Mouse (Mus musculus): Measurements from ENCODE around the gene Mettl24. TPM values are rescaled to one million over a fixed set of nuclear protein-coding genes. Genes with fewer than 3 reads are reported as not detected.

The Mettl24 gene
- polyA plus RNA-seq, 1 experiment: not detected

DNA sequence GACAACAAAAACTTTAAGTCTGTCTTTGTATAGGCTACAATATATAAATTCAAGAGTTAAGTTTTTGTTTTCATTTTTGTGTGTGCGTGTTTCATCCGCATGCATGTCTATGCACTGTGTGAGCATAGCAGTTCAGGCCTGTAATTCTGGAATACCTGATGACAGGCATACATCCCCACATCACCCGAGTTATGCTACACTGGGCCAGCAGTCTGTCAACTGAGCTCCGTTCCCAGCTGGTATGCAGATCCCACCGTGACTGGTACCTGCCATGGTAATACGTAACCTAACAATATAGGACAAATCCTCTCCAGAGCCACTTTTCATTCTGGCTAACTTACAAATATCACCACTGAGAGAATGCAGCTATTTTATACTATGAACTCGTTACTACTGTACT is 173.6 kb downstream of the Mettl24 start:
- H3K4me3 ChIP-seq (ENCODE audit: insufficient read depth, low read depth, low read length): no peak overlapping the region
- no peak overlapping the region for H3K27ac ChIP-seq (ENCODE audit: insufficient read depth, low read depth, low read length)
- 0 out of 2 replicates have a peak, but pooled peaks cover 2% of the 10 kb centered on the region for H3K4me1 ChIP-seq (ENCODE audit: control insufficient read depth, insufficient read depth, low read length)
- WGBS: 94% methylated on average over 7 of the region's 7 CpGs
- TF ChIP-seq CTCF (IDR thresholded peaks at IDR 0.05; ENCODE audit: insufficient read depth, low read depth, low read length) (no peak), POLR2A (IDR thresholded peaks at IDR 0.05; ENCODE audit: insufficient read depth, low read depth, low read length) (no peak)

DNA sequence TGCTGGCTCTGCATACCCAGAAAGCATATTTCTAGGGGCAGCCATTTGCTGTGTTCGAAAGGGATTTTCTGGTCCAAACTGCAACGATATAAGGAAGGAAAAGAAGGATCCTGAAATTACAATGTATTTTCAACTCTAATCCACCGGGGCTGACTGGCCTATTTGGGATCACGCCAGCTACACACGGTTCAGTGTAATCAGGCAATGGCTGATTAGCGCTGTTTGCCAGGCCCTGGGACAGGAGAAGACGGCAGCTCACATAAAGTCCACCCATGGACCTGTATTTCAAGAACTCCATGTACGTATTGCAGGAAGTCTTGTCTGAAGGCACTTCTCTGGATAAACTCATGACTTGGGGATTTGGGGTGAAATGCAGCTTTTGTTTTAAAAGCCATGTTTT is 174.5 kb downstream of the Mettl24 start:
- Histone ChIP-seq H3K4me1 (ENCODE audit: control insufficient read depth, insufficient read depth, low read length) (0 out of 2 replicates have a peak, but pooled peaks cover 2% of the 10 kb centered on the region), H3K4me3 (ENCODE audit: insufficient read depth, low read depth, low read length) (no peak overlapping the region), H3K27ac (ENCODE audit: insufficient read depth, low read depth, low read length) (no peak overlapping the region)
- no peak for TF ChIP-seq CTCF (IDR thresholded peaks at IDR 0.05; ENCODE audit: insufficient read depth, low read depth, low read length)
- no peak for TF ChIP-seq POLR2A (IDR thresholded peaks at IDR 0.05; ENCODE audit: insufficient read depth, low read depth, low read length)
- 36% methylated on average over 8 of the region's 8 CpGs for WGBS

Other genes starting within 250 kb of the Mettl24 start
- not detected in 2 replicates for gene Slc22a16, start 112.9 kb upstream of the Mettl24 start, polyA plus RNA-seq (2012; ENCODE audit: insufficient read depth, insufficient read length, low replicate concordance, missing spikeins)
- not detected in 2 replicates for gene Ddo, start 53.3 kb upstream of the Mettl24 start, polyA plus RNA-seq (2012; ENCODE audit: insufficient read depth, insufficient read length, low replicate concordance, missing spikeins)
- gene Cdc40, start 200.0 kb downstream of the Mettl24 start, polyA plus RNA-seq (2012; ENCODE audit: insufficient read depth, insufficient read length, low replicate concordance, missing spikeins): not detected in 2 replicates
- gene Wasf1, start 200.2 kb downstream of the Mettl24 start, polyA plus RNA-seq (2012; ENCODE audit: insufficient read depth, insufficient read length, low replicate concordance, missing spikeins): not detected in 2 replicates

Data from olfactory bulb, adult 2 months (tissue).